Mouse (Mus musculus) E14TG2a.4 (cell line): ENCODE data around the gene Gm6592.
"Not testable (repeated sequence)": the region's sequence is repeated elsewhere in the genome, so short reads cannot be mapped to it uniquely, and the experiment has no call there.

Experiments
- H3K27me3 ChIP-seq: 2 replicates; pipeline ENCODE4 v1.6.1; 2014; ENCODE audit warnings: low read length, control low read depth; ENCODE audit not compliant: insufficient read depth
- H3K36me3 ChIP-seq: 2 replicates; pipeline ENCODE4 v1.6.1; 2014; ENCODE audit warnings: low read length, control low read depth; ENCODE audit not compliant: insufficient read depth
- H3K4me1 ChIP-seq: replicated peaks from 2 replicates; pipeline ENCODE4 v1.6.1; 2014; ENCODE audit warnings: low read depth, low read length, control low read depth
- H3K4me3 ChIP-seq: replicated peaks from 2 replicates; pipeline ENCODE4 v1.5.1; 2014; ENCODE audit warnings: mild to moderate bottlenecking, low read length
- H3K9me3 ChIP-seq: 2 replicates; pipeline ENCODE4 v1.6.1; 2014; ENCODE audit warnings: low read length, control low read depth
- CTCF ChIP-seq: conservative IDR thresholded peaks from 2 replicates; pipeline ENCODE4 v1.5.1; 2014; ENCODE audit warnings: low read length
- NANOG ChIP-seq: IDR thresholded peaks from 2 replicates; pipeline ENCODE4 v1.6.1; 2014; ENCODE audit warnings: borderline replicate concordance, low read length, mixed read lengths
- POU5F1 ChIP-seq: IDR thresholded peaks from 2 replicates; pipeline ENCODE4 v1.6.1; 2014; ENCODE audit warnings: low read length, borderline replicate concordance

Gm6592 gene

GRCm38 (mm10) chrX:8843694-8844093, at the start of gene Gm6592:
Gene Gm6592, plus strand, starts transcription at chrX:8843994.
- Histone ChIP-seq H3K4me3 (no peak within 1 kb of the TSS), H3K4me1 (no peaks in the 10 kb centered on the region), H3K36me3 (no peaks in the 10 kb centered on the region), H3K27me3 (no peaks in the 10 kb centered on the region), H3K9me3 (no peaks in the 10 kb centered on the region)
- TF ChIP-seq POU5F1 (no peak), NANOG (no peak), CTCF (no peak)

- H3K9me3 ChIP-seq, H3K27me3 ChIP-seq, H3K4me1 ChIP-seq, H3K4me3 ChIP-seq, H3K36me3 ChIP-seq: not testable (repeated sequence)
Measured at GRCm38 (mm10) chrX:8803391-8803790, 40.4 kb upstream of the Gm6592 start, which contains the start of gene Ssxb5. Gene Ssxb5, plus strand, starts transcription at chrX:8803691.

- Histone ChIP-seq H3K9me3 (no peaks in the 10 kb centered on the region), H3K4me1 (no peaks in the 10 kb centered on the region), H3K4me3 (no peak overlapping the region), H3K36me3 (no peaks in the 10 kb centered on the region), H3K27me3 (no peaks in the 10 kb centered on the region)
- TF ChIP-seq POU5F1 (no peak), CTCF (peak; percentile 38)
Measured at GRCm38 (mm10) chrX:8832043-8832442, 11.8 kb upstream of the Gm6592 start.

GRCm38 (mm10) chrX:8852486-8852885, 8.7 kb downstream of the Gm6592 start:
- Histone ChIP-seq H3K27me3 (no peaks in the 10 kb centered on the region), H3K4me1 (no peaks in the 10 kb centered on the region), H3K9me3 (no peaks in the 10 kb centered on the region), H3K4me3 (no peak overlapping the region), H3K36me3 (no peaks in the 10 kb centered on the region)
- no peak for TF ChIP-seq POU5F1
- no peak for TF ChIP-seq CTCF
- TF ChIP-seq NANOG, result no peak

DNA sequence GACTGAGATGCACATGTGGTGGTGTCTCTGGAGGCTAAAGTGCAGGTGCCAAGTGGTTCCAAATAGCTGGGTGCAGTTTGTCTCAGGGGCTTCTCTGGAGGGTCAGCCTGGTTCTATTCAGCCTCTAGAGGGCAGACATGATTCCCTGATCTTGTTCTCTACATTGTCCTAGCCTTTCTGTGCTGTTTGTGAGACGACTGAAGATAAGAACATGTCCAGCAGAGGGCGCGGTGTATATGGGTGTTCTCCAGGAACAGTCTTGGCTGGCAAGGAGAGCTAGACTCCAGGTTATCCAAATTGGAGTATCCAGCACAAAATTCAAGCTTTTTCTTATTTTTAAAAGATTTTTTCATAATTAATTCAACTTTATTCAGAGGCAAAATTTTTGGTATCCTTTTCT, 20.5 kb downstream of the Gm6592 start:
- TF ChIP-seq CTCF, result peak; percentile 37
- H3K36me3 ChIP-seq, H3K4me1 ChIP-seq, H3K27me3 ChIP-seq, H3K9me3 ChIP-seq, H3K4me3 ChIP-seq: not testable (repeated sequence)

DNA sequence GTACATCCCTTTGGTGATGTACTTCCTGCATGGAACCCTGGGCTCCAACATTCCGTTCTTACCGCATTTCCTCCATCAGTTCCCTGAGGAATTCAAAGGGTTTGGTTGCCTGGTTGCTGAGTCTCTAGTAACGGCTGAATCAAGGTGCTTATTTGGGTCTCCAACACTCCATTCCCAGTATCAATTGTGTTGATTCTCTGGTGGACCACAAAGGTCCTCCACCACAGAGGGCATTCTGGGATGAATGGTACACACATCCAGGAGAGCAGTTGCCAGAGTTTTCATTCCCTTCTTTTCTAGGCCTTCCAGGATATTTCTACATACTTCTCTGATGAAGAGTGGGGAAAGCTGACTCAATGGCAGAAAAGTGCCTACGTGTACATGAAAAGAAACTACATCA, 30.2 kb downstream of the Gm6592 start, which contains the start of gene Gm5751:
Gm5751 (plus strand) TSS at position 301 of the 400 bp plus-strand sequence.
- not testable (repeated sequence) for H3K4me3 ChIP-seq, H3K27me3 ChIP-seq, H3K9me3 ChIP-seq, H3K36me3 ChIP-seq, H3K4me1 ChIP-seq

DNA sequence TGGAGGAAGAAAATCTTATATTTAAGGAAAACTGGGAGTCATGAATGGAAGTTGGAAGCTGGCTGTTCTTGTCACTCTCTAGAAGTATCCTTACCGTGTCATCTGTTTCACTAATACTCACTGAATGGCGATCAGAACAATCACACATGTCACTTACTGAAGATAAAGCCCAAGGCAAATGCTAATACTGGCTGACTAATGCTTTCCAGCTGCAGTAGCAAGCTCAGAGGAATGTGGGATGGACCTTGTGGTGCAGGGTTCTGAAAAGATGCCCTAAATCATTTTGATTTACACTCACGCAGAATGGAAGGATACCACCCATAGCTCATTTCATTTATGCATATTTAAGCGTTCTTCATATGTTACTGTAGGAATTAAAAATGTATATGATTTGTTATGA, 40.5 kb downstream of the Gm6592 start:
- no peaks in the 10 kb centered on the region for H3K36me3 ChIP-seq

DNA sequence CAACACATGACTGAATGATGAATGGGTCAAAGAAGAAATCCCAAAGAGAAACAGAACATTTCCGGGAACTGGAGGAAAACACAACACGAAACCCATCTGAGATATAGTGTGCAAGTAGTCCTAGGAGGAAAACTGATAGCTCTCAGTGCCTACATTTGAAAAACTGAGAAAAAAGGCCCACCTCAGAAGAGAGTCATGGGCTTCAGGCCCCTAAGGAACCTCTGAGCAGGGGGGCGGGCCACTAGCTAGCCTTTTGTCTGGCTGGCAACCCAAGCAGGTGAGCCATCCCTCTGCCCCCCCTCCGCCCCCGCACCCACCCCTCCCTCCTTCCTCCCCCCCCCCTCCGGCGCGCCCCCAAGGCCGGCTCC, 48.2 kb downstream of the Gm6592 start:
- Histone ChIP-seq H3K4me1 (no peaks in the 10 kb centered on the region), H3K4me3 (no peak overlapping the region), H3K9me3 (no peaks in the 10 kb centered on the region), H3K27me3 (peaks cover 20% of the 10 kb centered on the region), H3K36me3 (no peaks in the 10 kb centered on the region)
- TF ChIP-seq NANOG (no peak), POU5F1 (no peak), CTCF (no peak)

More for the DNA sequence above, 40.5 kb downstream of the Gm6592 start:
- TF ChIP-seq CTCF (no peak), NANOG (no peak), POU5F1 (no peak)
- no peaks in the 10 kb centered on the region for H3K27me3 ChIP-seq
- no peak overlapping the region for H3K4me3 ChIP-seq
- H3K4me1 ChIP-seq, result no peaks in the 10 kb centered on the region
- H3K9me3 ChIP-seq, result no peaks in the 10 kb centered on the region

GRCm38 (mm10) chrX:8892343-8893155, 48.8 kb downstream of the Gm6592 start, which contains the start of gene B630019K06Rik:
Gene B630019K06Rik, plus strand, starts transcription at chrX:8892382.
- Histone ChIP-seq H3K36me3 (no peaks in the 10 kb centered on the region), H3K4me1 (no peaks in the 10 kb centered on the region), H3K27me3 (peaks cover 20% of the 10 kb centered on the region), H3K4me3 (peak within 1 kb of the TSS; percentile 72), H3K9me3 (no peaks in the 10 kb centered on the region)
- TF ChIP-seq POU5F1, result no peak
